ENCODE assay signal across 9 mouse cellular contexts in genomic region chr8:94990598-94991453, GRCm38 (mm10). TPM values are rescaled to one million over a fixed set of nuclear protein-coding genes. Genes with fewer than 3 reads are reported as not detected.
A peak's percentile ranks its signal among the peaks of the same experiment; 100 is the strongest.
DNase-seq lines count a peak whose midpoint lies in the region; ATAC-seq lines count a peak whose summit lies in the region.
"Had no signal": no experiment of that assay in that cellular context is flagged by ENCODE, and none has a peak within 500 bp of the region (broad histone marks: within the 10 kb centered on the region; RNA-seq: fewer than 3 reads in every experiment).

No protein-coding gene starts in this region.

- H3K4me1 ChIP-seq in lung, embryonic 15.5 days = peaks cover 53% of the 10 kb centered on the region
- peaks cover 17% of the 10 kb centered on the region; the same call in 1 of the 2 replicates for H3K4me1 ChIP-seq in embryonic facial prominence, embryonic 14.5 days (ENCODE audit: control insufficient read depth, insufficient read depth, low read length)
- peaks cover 80% of the 10 kb centered on the region for H3K4me1 ChIP-seq in hindbrain, embryonic 15.5 days (replicated peaks)
- peaks cover 54% of the 10 kb centered on the region for H3K4me1 ChIP-seq in stomach, embryonic 16.5 days (ENCODE audit: control insufficient read depth, insufficient read depth, low read length)

- no peak overlapping the region for H3K4me3 ChIP-seq in lung, embryonic 15.5 days
- no peak overlapping the region for H3K4me3 ChIP-seq in embryonic facial prominence, embryonic 14.5 days (ENCODE audit: low read depth, low read length)
- H3K4me3 ChIP-seq in hindbrain, embryonic 15.5 days = no peak overlapping the region
- H3K4me3 ChIP-seq in stomach, embryonic 16.5 days (replicated peaks; ENCODE audit: low read length) = no peak overlapping the region

- no peak for DNase-seq in lung, postnatal 36 days
- DNase-seq in embryonic facial prominence, embryonic 14.5 days (ENCODE audit: low spot score) = peak; percentile 71
- no peak for DNase-seq in gastrocnemius, postnatal 25 days
- no peak for DNase-seq in left cerebral cortex, postnatal 36 days (ENCODE audit: low spot score in 2 of 2)
- DNase-seq: right cerebral cortex, adult 18-20 months had no signal

- H3K9ac ChIP-seq in lung, embryonic 15.5 days = no peak overlapping the region
- no peak overlapping the region for H3K9ac ChIP-seq in embryonic facial prominence, embryonic 14.5 days (ENCODE audit: low read depth, low read length)
- H3K9ac ChIP-seq in hindbrain, embryonic 15.5 days = no peak overlapping the region
- H3K9ac ChIP-seq in stomach, embryonic 16.5 days (ENCODE audit: low read length) = no peak overlapping the region

- H3K9me3 ChIP-seq in lung, embryonic 15.5 days = no peaks in the 10 kb centered on the region
- no peaks in the 10 kb centered on the region for H3K9me3 ChIP-seq in embryonic facial prominence, embryonic 14.5 days (ENCODE audit: control insufficient read depth, low read length)
- no peaks in the 10 kb centered on the region for H3K9me3 ChIP-seq in hindbrain, embryonic 15.5 days
- no peaks in the 10 kb centered on the region for H3K9me3 ChIP-seq in stomach, embryonic 16.5 days (replicated peaks; ENCODE audit: control insufficient read depth, low read length)

- no peaks in the 10 kb centered on the region for H3K27me3 ChIP-seq in lung, embryonic 15.5 days
- no peaks in the 10 kb centered on the region for H3K27me3 ChIP-seq in embryonic facial prominence, embryonic 14.5 days (replicated peaks; ENCODE audit: control insufficient read depth, insufficient read depth, low read length)
- H3K27me3 ChIP-seq in hindbrain, embryonic 15.5 days = no peaks in the 10 kb centered on the region
- no peaks in the 10 kb centered on the region for H3K27me3 ChIP-seq in stomach, embryonic 16.5 days (ENCODE audit: control insufficient read depth, insufficient read depth, low read length)

- intact Hi-C loops in left cerebral cortex, postnatal 36 days (cut with DNase I) = loop anchor here (5.0 kb wide), 1 partner anchor 119 kb away; no protein-coding TSS in a partner anchor

- no peak overlapping the region for H3K4me2 ChIP-seq in lung, embryonic 15.5 days
- H3K4me2 ChIP-seq in embryonic facial prominence, embryonic 14.5 days (ENCODE audit: low read depth, low read length) = no peak overlapping the region
- H3K4me2 ChIP-seq in hindbrain, embryonic 15.5 days = no peak overlapping the region
- no peak overlapping the region for H3K4me2 ChIP-seq in stomach, embryonic 16.5 days (ENCODE audit: low read depth, low read length)

- peak overlapping the region; percentile 13; the same call in 1 of the 2 replicates for H3K27ac ChIP-seq in lung, embryonic 15.5 days
- peak overlapping the region; percentile 55; the same call in 1 of the 2 replicates for H3K27ac ChIP-seq in embryonic facial prominence, embryonic 14.5 days (replicated peaks; ENCODE audit: low read depth, low read length)
- peak overlapping the region; percentile 93 for H3K27ac ChIP-seq in hindbrain, embryonic 15.5 days (replicated peaks)
- 0 out of 2 replicates have a peak overlapping the region, but pooled peaks have one; percentile 35 for H3K27ac ChIP-seq in stomach, embryonic 16.5 days (ENCODE audit: low read length)
- H3K27ac ChIP-seq: kidney, postnatal 0 days had no signal

- 41% methylated on average over 11 of the region's 11 CpGs for WGBS in lung, embryonic 15.5 days
- WGBS in embryonic facial prominence, embryonic 14.5 days = 45% methylated on average over 11 of the region's 11 CpGs
- 69% methylated on average over 11 of the region's 11 CpGs for WGBS in hindbrain, embryonic 15.5 days
- 47% methylated on average over 11 of the region's 11 CpGs for WGBS in stomach, embryonic 16.5 days

- ATAC-seq in lung, embryonic 15.5 days (ENCODE audit: borderline replicate concordance, extremely low read depth, low FRiP score, low TSS enrichment) = no peak
- ATAC-seq in embryonic facial prominence, embryonic 14.5 days (ENCODE audit: low read depth) = peak; percentile 50
- no peak for ATAC-seq in hindbrain, embryonic 15.5 days (ENCODE audit: low FRiP score, low read depth)
- 0 out of 2 replicates have a peak, but pooled peaks have one; percentile 26 for ATAC-seq in stomach, embryonic 16.5 days (ENCODE audit: insufficient read depth, low FRiP score)

- no peaks in the 10 kb centered on the region for H3K36me3 ChIP-seq in lung, embryonic 15.5 days
- H3K36me3 ChIP-seq in embryonic facial prominence, embryonic 14.5 days (ENCODE audit: control insufficient read depth, insufficient read depth, low read length) = no peaks in the 10 kb centered on the region
- no peaks in the 10 kb centered on the region for H3K36me3 ChIP-seq in hindbrain, embryonic 15.5 days
- no peaks in the 10 kb centered on the region for H3K36me3 ChIP-seq in stomach, embryonic 16.5 days (ENCODE audit: control insufficient read depth, insufficient read depth, low read length)

RNA-seq across cellular contexts. Expression of gene Adgrg1, which starts 16.3 kb away (rescaled TPM):
- 35.4 and 35.6 TPM in 2 replicates for polyA plus RNA-seq in lung, embryonic 15.5 days (2015; fragmentation: Nextera tagmentation; extraction: Ambion mirVana)
- polyA plus RNA-seq in embryonic facial prominence, embryonic 14.5 days (2014; fragmentation: Nextera tagmentation; extraction: Ambion mirVana) = 16.3 and 18.8 TPM in 2 replicates
- 116 and 122 TPM in 2 replicates for polyA plus RNA-seq in hindbrain, embryonic 15.5 days (2015; fragmentation: Nextera tagmentation; extraction: Ambion mirVana)
- polyA plus RNA-seq in stomach, embryonic 16.5 days (2015; fragmentation: Nextera tagmentation; extraction: Ambion mirVana) = 51.1 and 65.2 TPM in 2 replicates
- total RNA-seq in gastrocnemius, postnatal 25 days (2021) = 10 to 100 TPM; 16.7 to 22.6 TPM
- total RNA-seq in left cerebral cortex, postnatal 36 days (2021) = 10 to 100 TPM; 73.3 to 74.2 TPM

RNA-seq across cellular contexts. Expression of gene Adgrg3, which starts 26.7 kb away (rescaled TPM):
- polyA plus RNA-seq in lung, embryonic 15.5 days (2015; fragmentation: Nextera tagmentation; extraction: Ambion mirVana) = 4.3 and 5.2 TPM in 2 replicates
- polyA plus RNA-seq in embryonic facial prominence, embryonic 14.5 days (2014; fragmentation: Nextera tagmentation; extraction: Ambion mirVana) = 3.3 and 3.6 TPM in 2 replicates
- 0.79 and 0.95 TPM in 2 replicates for polyA plus RNA-seq in hindbrain, embryonic 15.5 days (2015; fragmentation: Nextera tagmentation; extraction: Ambion mirVana)
- 3.2 and 3.7 TPM in 2 replicates for polyA plus RNA-seq in stomach, embryonic 16.5 days (2015; fragmentation: Nextera tagmentation; extraction: Ambion mirVana)
- total RNA-seq in gastrocnemius, postnatal 25 days (2021) = under 1 TPM; 0.41 to 0.86 TPM
- total RNA-seq in left cerebral cortex, postnatal 36 days (2021) = under 1 TPM in 1 of 2 experiments, not detected in 1; 0.29 TPM

Comparison
In these comparisons a context has a peak if more than half of its experiments do, and no peak if none do; other contexts are left out.
1. ATAC-seq: peak in embryonic facial prominence, embryonic 14.5 days (single experiment) and stomach, embryonic 16.5 days (single experiment); none in lung, embryonic 15.5 days (single experiment) and hindbrain, embryonic 15.5 days (single experiment).
2. H3K27ac ChIP-seq: peak in every context shown above with its lines; median percentile 93 in hindbrain, embryonic 15.5 days; 55 in embryonic facial prominence, embryonic 14.5 days; 35 in stomach, embryonic 16.5 days; 13 in lung, embryonic 15.5 days.